In the genomic region with DNA sequence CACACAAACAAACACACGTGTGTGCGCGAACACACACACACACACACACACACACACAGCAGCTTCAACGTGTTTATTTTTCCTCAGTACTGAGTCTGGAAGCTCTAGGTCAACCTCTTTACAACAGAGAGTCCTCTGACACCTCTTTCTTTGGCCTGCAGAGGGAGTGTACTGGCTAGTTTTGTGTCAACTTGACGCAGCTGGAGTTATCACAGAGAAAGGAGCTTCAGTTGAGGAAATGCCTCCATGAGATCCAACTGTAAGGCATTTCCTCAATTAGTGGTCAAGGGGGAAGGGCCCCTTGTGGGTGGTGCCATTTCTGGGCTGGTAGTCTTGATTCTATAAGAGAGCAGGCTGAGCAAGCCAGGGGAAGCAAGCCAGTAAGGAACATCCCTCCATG, we compare ENCODE assay signal across 14 mouse cellular contexts. TPM values are rescaled to one million over a fixed set of nuclear protein-coding genes. Genes with fewer than 3 reads are reported as not detected.
DNase-seq lines count a peak whose midpoint lies in the region; ATAC-seq and TF ChIP-seq lines count a peak whose summit lies in the region.
"Not testable (repeated sequence)": the region's sequence is repeated elsewhere in the genome, so short reads cannot be mapped to it uniquely, and the experiment has no call there.
"Had no signal": no experiment of that assay in that cellular context is flagged by ENCODE, and none has a peak within 500 bp of the region (broad histone marks: within the 10 kb centered on the region; RNA-seq: fewer than 3 reads in every experiment).

No protein-coding gene starts in this region.

- not testable (repeated sequence) for TF ChIP-seq EP300 in stomach, postnatal 0 days (optimal IDR thresholded peaks at IDR 0.05)

- DNase-seq in 416B (ENCODE audit: low read depth) = peak; percentile 78
- DNase-seq in R1 (ENCODE audit: low read depth, low spot score) = peak; percentile 31
- not testable (repeated sequence) for DNase-seq in gastrocnemius, adult 2 months; layer of hippocampus, adult 2 months (ENCODE audit: low spot score in 2 of 2)
- DNase-seq in lung, embryonic 14.5 days = peak; percentile 21
- DNase-seq in stomach, postnatal 0 days (ENCODE audit: low spot score) = peak; percentile 16

- H3K9me3 ChIP-seq in intestine, embryonic 16.5 days (ENCODE audit: control insufficient read depth, low read length); lung, embryonic 14.5 days (ENCODE audit: low read depth, low read length); megakaryocyte, embryonic 14.5 days; stomach, postnatal 0 days (ENCODE audit: control insufficient read depth, low read length): not testable (repeated sequence)

- H3K4me3 ChIP-seq in gastrocnemius, adult 2 months; intestine, embryonic 16.5 days (ENCODE audit: low read length); layer of hippocampus, adult 2 months; lung, embryonic 14.5 days (ENCODE audit: low read depth, low read length); stomach, postnatal 0 days (ENCODE audit: low read depth, low read length): not testable (repeated sequence)
- H3K4me3 ChIP-seq in megakaryocyte, embryonic 14.5 days (replicated peaks) = peak overlapping the region; percentile 20

- WGBS in intestine, embryonic 16.5 days = 62% methylated on average over 5 of the region's 5 CpGs
- WGBS in lung, embryonic 14.5 days = 62% methylated on average over 5 of the region's 5 CpGs
- WGBS in stomach, postnatal 0 days = 64% methylated on average over 5 of the region's 5 CpGs

- not testable (repeated sequence) for H3K4me1 ChIP-seq in intestine, embryonic 16.5 days (ENCODE audit: control insufficient read depth, insufficient read depth, low read length); lung, embryonic 14.5 days (ENCODE audit: insufficient read depth); stomach, postnatal 0 days (replicated peaks; ENCODE audit: control insufficient read depth, insufficient read depth)
- H3K4me1 ChIP-seq in megakaryocyte, embryonic 14.5 days = peaks cover 93% of the 10 kb centered on the region

- not testable (repeated sequence) for H3K27me3 ChIP-seq in intestine, embryonic 16.5 days (replicated peaks; ENCODE audit: control insufficient read depth, insufficient read depth, low read length); lung, embryonic 14.5 days (ENCODE audit: insufficient read depth, low read length); megakaryocyte, embryonic 14.5 days (replicated peaks); stomach, postnatal 0 days (ENCODE audit: control insufficient read depth, insufficient read depth, low read length)

- 0 out of 2 replicates have a peak, but pooled peaks have one; percentile 31 for ATAC-seq in intestine, embryonic 16.5 days
- ATAC-seq in lung, embryonic 14.5 days (ENCODE audit: insufficient read depth) = not testable (repeated sequence)
- ATAC-seq in stomach, postnatal 0 days (ENCODE audit: low FRiP score, low TSS enrichment) = peak; percentile 56

- not testable (repeated sequence) for H3K9ac ChIP-seq in intestine, embryonic 16.5 days (ENCODE audit: low read depth, low read length); lung, embryonic 14.5 days; stomach, postnatal 0 days (ENCODE audit: low read length)

- peak; percentile 18; the same call in 1 of the 2 replicates for TF ChIP-seq CTCF in gastrocnemius, adult 2 months (IDR thresholded peaks at IDR 0.05)
- 0 out of 2 replicates have a peak, but pooled peaks have one; percentile 15 for TF ChIP-seq CTCF in layer of hippocampus, adult 2 months (conservative IDR thresholded peaks at IDR 0.05)
- TF ChIP-seq CTCF in lung, embryonic 14.5 days (IDR thresholded peaks at IDR 0.05; ENCODE audit: low read depth) = 0 out of 2 replicates have a peak, but pooled peaks have one; percentile 10
- TF ChIP-seq CTCF in stomach, postnatal 0 days (IDR thresholded peaks at IDR 0.05; ENCODE audit: low read depth) = peak; percentile 59

- intact Hi-C loops in gastrocnemius, adult 2 months (cut with DNase I) = not testable (repeated sequence)

- H3K27ac ChIP-seq in gastrocnemius, adult 2 months; intestine, embryonic 16.5 days (ENCODE audit: low read length); layer of hippocampus, adult 2 months; lung, embryonic 14.5 days (ENCODE audit: low read depth); stomach, postnatal 0 days (replicated peaks): not testable (repeated sequence)

- H3K36me3 ChIP-seq in intestine, embryonic 16.5 days (ENCODE audit: control insufficient read depth, insufficient read depth, low read length); lung, embryonic 14.5 days (ENCODE audit: insufficient read depth); megakaryocyte, embryonic 14.5 days (replicated peaks; ENCODE audit: low read length); stomach, postnatal 0 days (ENCODE audit: control insufficient read depth, insufficient read depth, low read length): not testable (repeated sequence)

- H3K4me2 ChIP-seq in intestine, embryonic 16.5 days (ENCODE audit: low read depth, low read length); lung, embryonic 14.5 days; stomach, postnatal 0 days (replicated peaks; ENCODE audit: low read depth): not testable (repeated sequence)

RNA-seq across cellular contexts. Expression of gene Siglecf, which starts 1.5 kb away (rescaled TPM):
- total RNA-seq in gastrocnemius, adult 2 months (2021) = not detected
- 0.46 and 0.54 TPM in 2 replicates for polyA plus RNA-seq in intestine, embryonic 16.5 days (2015; fragmentation: Nextera tagmentation; extraction: Ambion mirVana)
- under 1 TPM; 0.49 to 0.72 TPM for total RNA-seq in layer of hippocampus, adult 2 months (2021)
- 0.13 TPM in 1 of 2 replicates, not detected in the other for polyA plus RNA-seq in lung, embryonic 14.5 days (2014; fragmentation: Nextera tagmentation; extraction: Ambion mirVana)
- 1.5 and 2.7 TPM in 2 replicates for polyA plus RNA-seq in megakaryocyte, embryonic 14.5 days (2012; ENCODE audit: insufficient read depth, low replicate concordance)
- polyA plus RNA-seq in stomach, postnatal 0 days (2015; fragmentation: Nextera tagmentation; extraction: Ambion mirVana) = 0.04 and 0.10 TPM in 2 replicates
- total RNA-seq: forebrain, postnatal 0 days; gastrocnemius, adult 8-10 months; heart, postnatal 36 days; hindbrain, postnatal 0 days had no signal
- polyA plus RNA-seq: C2C12 had no signal

RNA-seq across cellular contexts. Expression of gene Zfp715, which starts 36.5 kb away (rescaled TPM):
- total RNA-seq in gastrocnemius, adult 2 months (2021) = 1 to 10 TPM; 6.6 to 8.3 TPM
- 8.2 and 8.7 TPM in 2 replicates for polyA plus RNA-seq in intestine, embryonic 16.5 days (2015; fragmentation: Nextera tagmentation; extraction: Ambion mirVana)
- 10 to 100 TPM; 23.1 to 23.5 TPM for total RNA-seq in layer of hippocampus, adult 2 months (2021)
- polyA plus RNA-seq in lung, embryonic 14.5 days (2014; fragmentation: Nextera tagmentation; extraction: Ambion mirVana) = 15.5 and 16.3 TPM in 2 replicates
- polyA plus RNA-seq in megakaryocyte, embryonic 14.5 days (2012; ENCODE audit: insufficient read depth, low replicate concordance) = 3.7 TPM in 1 of 2 replicates, not detected in the other
- 5.4 and 6.5 TPM in 2 replicates for polyA plus RNA-seq in stomach, postnatal 0 days (2015; fragmentation: Nextera tagmentation; extraction: Ambion mirVana)

RNA-seq across cellular contexts. Expression of gene Siglecg, which starts 58.4 kb away (rescaled TPM):
- total RNA-seq in gastrocnemius, adult 2 months (2021) = not detected
- polyA plus RNA-seq in intestine, embryonic 16.5 days (2015; fragmentation: Nextera tagmentation; extraction: Ambion mirVana) = 0.27 and 0.39 TPM in 2 replicates
- not detected for total RNA-seq in layer of hippocampus, adult 2 months (2021)
- polyA plus RNA-seq in lung, embryonic 14.5 days (2014; fragmentation: Nextera tagmentation; extraction: Ambion mirVana) = 0.37 and 0.60 TPM in 2 replicates
- polyA plus RNA-seq in megakaryocyte, embryonic 14.5 days (2012; ENCODE audit: insufficient read depth, low replicate concordance) = 0.10 TPM in 1 of 2 replicates, not detected in the other
- polyA plus RNA-seq in stomach, postnatal 0 days (2015; fragmentation: Nextera tagmentation; extraction: Ambion mirVana) = 0.12 and 0.17 TPM in 2 replicates
- total RNA-seq: forebrain, postnatal 0 days; gastrocnemius, adult 8-10 months; hindbrain, postnatal 0 days had no signal
- polyA plus RNA-seq: forebrain, postnatal 0 days; heart, embryonic 11.5 days; hindbrain, postnatal 0 days had no signal
